In the genomic region with DNA sequence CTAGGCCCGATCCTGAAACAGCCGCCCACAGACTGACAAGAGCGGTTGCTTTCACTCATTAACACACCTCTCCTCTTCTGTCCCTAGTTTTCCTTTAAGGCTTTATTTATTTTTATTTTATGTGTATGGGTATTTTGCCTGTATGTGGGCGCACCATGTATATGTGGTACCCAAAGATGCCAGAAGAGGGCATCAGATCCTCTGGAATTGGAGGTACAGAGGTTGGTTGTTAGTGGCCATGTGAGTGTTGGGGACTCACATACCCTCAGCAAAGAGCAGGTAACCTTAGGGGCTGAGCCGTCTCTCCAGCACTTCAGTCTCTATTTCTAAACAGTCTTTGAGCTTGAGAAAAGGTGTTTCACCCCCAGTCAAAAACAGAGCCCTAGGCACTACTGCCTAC, we compare ENCODE assay signal across 10 mouse cellular contexts. TPM values are rescaled to one million over a fixed set of nuclear protein-coding genes. Genes with fewer than 3 reads are reported as not detected.
DNase-seq lines count a peak whose midpoint lies in the region; TF ChIP-seq lines count a peak whose summit lies in the region.
"Had no signal": no experiment of that assay in that cellular context is flagged by ENCODE, and none has a peak within 500 bp of the region (broad histone marks: within the 10 kb centered on the region; RNA-seq: fewer than 3 reads in every experiment).

No protein-coding gene starts in this region.

- 82% methylated on average over 5 of the region's 5 CpGs for WGBS in liver, adult 2 months

- no peak overlapping the region for H3K9ac ChIP-seq in liver, adult 2 months (ENCODE audit: low read depth, low read length)
- H3K9ac ChIP-seq: limb, embryonic 12.5 days; neural tube, embryonic 15.5 days had no signal

- TF ChIP-seq CTCF in liver, adult 2 months (IDR thresholded peaks at IDR 0.05; ENCODE audit: low read depth, low read length) = peak; percentile 15; the same call in 1 of the 2 replicates

- H3K4me1 ChIP-seq in liver, adult 2 months (ENCODE audit: control insufficient read depth, insufficient read depth, low read length) = peaks cover 10% of the 10 kb centered on the region

- no peak for TF ChIP-seq POLR2A in liver, adult 2 months (IDR thresholded peaks at IDR 0.05; ENCODE audit: extremely low read depth, insufficient read depth, low read length)

- peaks cover 2% of the 10 kb centered on the region; the same call in 1 of the 2 replicates for H3K79me2 ChIP-seq in liver, adult 2 months (ENCODE audit: control insufficient read depth, insufficient read depth, low read length)

- H3K27me3 ChIP-seq in liver, adult 2 months (ENCODE audit: control insufficient read depth, insufficient read depth, low read length) = no peaks in the 10 kb centered on the region
- H3K27me3 ChIP-seq: limb, embryonic 12.5 days; neural tube, embryonic 15.5 days had no signal

- H3K27ac ChIP-seq in liver, adult 2 months (replicated peaks; ENCODE audit: insufficient read depth, low read depth, low read length) = no peak overlapping the region
- H3K27ac ChIP-seq: limb, embryonic 12.5 days; neural tube, embryonic 15.5 days had no signal

- DNase-seq in cerebellum, adult 9-10 months = peak; percentile 75
- no peak for DNase-seq in cerebellum, adult 8-10 months
- peak; percentile 35 for DNase-seq in liver, adult 2 months (ENCODE audit: extremely low read depth, low read depth, low spot score)
- DNase-seq in liver = no peak
- peak; percentile 33 for DNase-seq in MN1 (ENCODE audit: low spot score)
- peak; percentile 72 for DNase-seq in lung, postnatal 36 days
- DNase-seq in urinary bladder, postnatal 25 days (ENCODE audit: low spot score) = no peak
- DNase-seq in gastrocnemius, adult 18-20 months (ENCODE audit: low spot score) = no peak

- no peak overlapping the region for H3K4me3 ChIP-seq in liver, adult 2 months (ENCODE audit: insufficient read depth, low read depth, low read length)
- H3K4me3 ChIP-seq: limb, embryonic 12.5 days; neural tube, embryonic 15.5 days had no signal

- H3K36me3 ChIP-seq in liver, adult 2 months (ENCODE audit: control insufficient read depth, insufficient read depth, low read length) = peaks cover 8% of the 10 kb centered on the region

RNA-seq across cellular contexts. Expression of a gene that starts 2.3 kb away (rescaled TPM):
- total RNA-seq in liver, adult 2 months (2014; rRNA removed) = 20.5 and 21.4 TPM in 2 replicates
- polyA plus RNA-seq in liver, adult 2 months (2012; rRNA removed) = 59.1 and 60.6 TPM in 2 replicates
- total RNA-seq in gastrocnemius, adult 18-20 months (2021) = 10 to 100 TPM; 46.9 to 48.3 TPM

RNA-seq across cellular contexts. Expression of a gene that starts 7.4 kb away (rescaled TPM):
- 33.4 and 40.2 TPM in 2 replicates for total RNA-seq in liver, adult 2 months (2014; rRNA removed)
- 43.2 and 44.5 TPM in 2 replicates for polyA plus RNA-seq in liver, adult 2 months (2012; rRNA removed)
- total RNA-seq in gastrocnemius, adult 18-20 months (2021) = 10 to 100 TPM; 42.5 to 45.3 TPM

RNA-seq across cellular contexts. Expression of a gene that starts 15.3 kb away (rescaled TPM):
- total RNA-seq in liver, adult 2 months (2014; rRNA removed) = not detected in 2 replicates
- polyA plus RNA-seq in liver, adult 2 months (2012; rRNA removed) = not detected in 2 replicates
- not detected for total RNA-seq in gastrocnemius, adult 18-20 months (2021)
- polyA plus RNA-seq: limb, embryonic 12.5 days had no signal

RNA-seq across cellular contexts. Expression of a gene that starts 15.8 kb away (rescaled TPM):
- 38.6 and 42.4 TPM in 2 replicates for total RNA-seq in liver, adult 2 months (2014; rRNA removed)
- 129 and 155 TPM in 2 replicates for polyA plus RNA-seq in liver, adult 2 months (2012; rRNA removed)
- total RNA-seq in gastrocnemius, adult 18-20 months (2021) = 10 to 100 TPM; 44.7 to 53.1 TPM

RNA-seq across cellular contexts. Expression of a gene that starts 18.7 kb away (rescaled TPM):
- total RNA-seq in liver, adult 2 months (2014; rRNA removed) = 0.74 and 0.87 TPM in 2 replicates
- polyA plus RNA-seq in liver, adult 2 months (2012; rRNA removed) = 1.8 and 2.3 TPM in 2 replicates
- 10 to 100 TPM; 14.4 to 47.1 TPM for total RNA-seq in gastrocnemius, adult 18-20 months (2021)

Comparison
In these comparisons a context has a peak if more than half of its experiments do, and no peak if none do; other contexts are left out.
1. DNase-seq: peak in cerebellum, adult 9-10 months (single experiment), liver, adult 2 months (single experiment), MN1 (single experiment) and lung, postnatal 36 days (single experiment); none in cerebellum, adult 8-10 months (single experiment), liver (single experiment), urinary bladder, postnatal 25 days (single experiment) and gastrocnemius, adult 18-20 months (single experiment).